Mouse (Mus musculus) CH12.LX (cell line): ENCODE results near the gene Timm23. TPM values are rescaled to one million over a fixed set of nuclear protein-coding genes. Genes with fewer than 3 reads are reported as not detected.

ENCODE experiments used
- DNase-seq: peaks from one replicate; pipeline ENCODE4 v3.0.0-alpha.2; 2013; ENCODE audit errors: extremely low read depth
- H3K27ac ChIP-seq: 2 replicates; pipeline ENCODE4 v1.5.1; 2012; ENCODE audit warnings: low read depth, mild to moderate bottlenecking, control low read depth, moderate library complexity; ENCODE audit not compliant: insufficient read depth
- H3K27me3 ChIP-seq: replicated peaks from 2 replicates; pipeline ENCODE3; 2012; ENCODE audit warnings: inconsistent platforms
- H3K36me3 ChIP-seq, 2 experiments: replicated peaks in 1 of 2; 2 replicates each; pipeline versions ENCODE3 to v1.6.1; 2012; ENCODE audit warnings: inconsistent platforms in 1 of 2, low read length in 1 of 2, mild to moderate bottlenecking in 1 of 2, mixed read lengths in 1 of 2, moderate library complexity in 1 of 2; ENCODE audit not compliant: control insufficient read depth in 1 of 2, insufficient read depth in 1 of 2
- H3K4me1 ChIP-seq, 2 experiments: 2 replicates each; pipeline ENCODE4 v1.6.1; 2012; ENCODE audit warnings: inconsistent platforms in 1 of 2, moderate library complexity in 1 of 2; ENCODE audit not compliant: insufficient read depth in 2 of 2, control insufficient read depth in 1 of 2
- H3K4me2 ChIP-seq: 2 replicates; pipeline ENCODE4 v1.6.1; 2012; ENCODE audit warnings: low read depth, mild to moderate bottlenecking, control low read depth; ENCODE audit not compliant: poor library complexity, insufficient read depth, severe bottlenecking
- H3K4me3 ChIP-seq, 3 experiments: fragments of 150-350 bp in 1 of 3; sonication (generic) in 1 of 3; replicated peaks in 1 of 3; 2 replicates each; pipeline versions ENCODE3 to v1.5.1; 2011 to 2012; ENCODE audit warnings: low read depth in 2 of 3, low read length in 2 of 3, mild to moderate bottlenecking in 2 of 3, moderate library complexity in 2 of 3, control low read depth in 1 of 3, improper control_type of control experiment in 1 of 3, inconsistent platforms in 1 of 3, mixed read lengths in 1 of 3; ENCODE audit not compliant: poor library complexity in 1 of 3
- H3K79me2 ChIP-seq: replicated peaks from 2 replicates; pipeline ENCODE4 v1.6.1; 2012; ENCODE audit warnings: mild to moderate bottlenecking, moderate library complexity; ENCODE audit not compliant: control insufficient read depth, poor library complexity, insufficient read depth, severe bottlenecking; ENCODE audit errors: extremely low read depth
- H3K9ac ChIP-seq: 2 replicates; pipeline ENCODE4 v1.6.1; 2012; ENCODE audit warnings: low read depth, mild to moderate bottlenecking, control low read depth, moderate library complexity; ENCODE audit not compliant: insufficient read depth
- H3K9me3 ChIP-seq: replicated peaks from 2 replicates; pipeline ENCODE3; 2012; ENCODE audit warnings: low read length, inconsistent platforms, mixed read lengths
- BHLHE40 ChIP-seq: IDR thresholded peaks from 2 replicates; pipeline ENCODE4 v1.6.1; 2011; ENCODE audit warnings: mild to moderate bottlenecking, low read depth, low read length, improper control_type of control experiment
- CHD2 ChIP-seq: IDR thresholded peaks from 2 replicates; pipeline ENCODE4 v1.6.1; 2011; ENCODE audit warnings: low read length, improper control_type of control experiment
- CTCF ChIP-seq, 2 experiments: IDR thresholded peaks in 1 of 2; conservative IDR thresholded peaks in 1 of 2; 2 replicates each; pipeline ENCODE4 v1.5.1; 2011 to 2012; ENCODE audit warnings: low read depth in 2 of 2, low read length in 2 of 2, improper control_type of control experiment in 1 of 2, inconsistent platforms in 1 of 2, mild to moderate bottlenecking in 1 of 2, moderate library complexity in 1 of 2
- E2F4 ChIP-seq: IDR thresholded peaks from 2 replicates; pipeline ENCODE4 v1.6.1; 2011; ENCODE audit warnings: low read depth, low read length, improper control_type of control experiment; ENCODE audit not compliant: insufficient replicate concordance
- GABPA ChIP-seq: IDR thresholded peaks from 2 replicates; pipeline ENCODE4 v1.6.1; 2012; ENCODE audit warnings: low read depth, low read length, improper control_type of control experiment, inconsistent platforms; ENCODE audit not compliant: insufficient replicate concordance
- IRF4 ChIP-seq: IDR thresholded peaks from 2 replicates; pipeline ENCODE4 v1.6.1; 2014; ENCODE audit warnings: low read depth, mild to moderate bottlenecking, inconsistent platforms, low read length, improper control_type of control experiment
- MAFK ChIP-seq: IDR thresholded peaks from 2 replicates; pipeline ENCODE4 v1.6.1; 2011; ENCODE audit warnings: low read length, improper control_type of control experiment; ENCODE audit not compliant: insufficient replicate concordance
- MAX ChIP-seq: IDR thresholded peaks from 2 replicates; pipeline ENCODE4 v1.6.1; 2011; ENCODE audit warnings: low read length, improper control_type of control experiment
- MEF2A ChIP-seq: IDR thresholded peaks from 2 replicates; pipeline ENCODE4 v1.6.1; 2014; ENCODE audit warnings: low read depth, mild to moderate bottlenecking, inconsistent platforms, low read length, improper control_type of control experiment, borderline replicate concordance
- MXI1 ChIP-seq: IDR thresholded peaks from 2 replicates; pipeline ENCODE4 v1.6.1; 2011; ENCODE audit warnings: mild to moderate bottlenecking, low read depth, low read length, improper control_type of control experiment
- MYC ChIP-seq: IDR thresholded peaks from 2 replicates; pipeline ENCODE4 v1.6.1; 2011; ENCODE audit warnings: low read depth, mild to moderate bottlenecking, improper control_type of control experiment, low read length
- NELFE ChIP-seq: IDR thresholded peaks from 2 replicates; pipeline ENCODE4 v1.6.1; 2011; ENCODE audit warnings: low read depth, low read length, improper control_type of control experiment
- NRF1 ChIP-seq: IDR thresholded peaks from 2 replicates; pipeline ENCODE4 v1.6.1; 2014; ENCODE audit warnings: low read depth, mild to moderate bottlenecking, inconsistent platforms, low read length, improper control_type of control experiment, moderate library complexity
- POLR2A ChIP-seq: IDR thresholded peaks from 2 replicates; pipeline ENCODE4 v1.6.1; 2011; ENCODE audit warnings: low read depth, mild to moderate bottlenecking, improper control_type of control experiment, low read length
- POLR2AphosphoS2 ChIP-seq: IDR thresholded peaks from 2 replicates; pipeline ENCODE4 v1.6.1; 2011; ENCODE audit warnings: low read depth, low read length, improper control_type of control experiment
- RAD21 ChIP-seq: IDR thresholded peaks from 2 replicates; pipeline ENCODE4 v1.6.1; 2011; ENCODE audit warnings: low read depth, mild to moderate bottlenecking, low read length, improper control_type of control experiment, moderate library complexity
- SIN3A ChIP-seq: IDR thresholded peaks from 2 replicates; pipeline ENCODE4 v1.6.1; 2012; ENCODE audit warnings: low read length, improper control_type of control experiment, inconsistent platforms
- TBP ChIP-seq: conservative IDR thresholded peaks from 2 replicates; pipeline ENCODE4 v1.6.1; 2011; ENCODE audit warnings: low read depth, low read length, improper control_type of control experiment
- TCF12 ChIP-seq: IDR thresholded peaks from 2 replicates; pipeline ENCODE4 v1.6.1; 2014; ENCODE audit warnings: low read depth, mild to moderate bottlenecking, inconsistent platforms, low read length, improper control_type of control experiment
- UBTF ChIP-seq: IDR thresholded peaks from 2 replicates; pipeline ENCODE4 v1.6.1; 2012; ENCODE audit warnings: low read depth, mild to moderate bottlenecking, inconsistent platforms, low read length, improper control_type of control experiment, moderate library complexity
- USF2 ChIP-seq: conservative IDR thresholded peaks from 2 replicates; pipeline ENCODE4 v1.6.1; 2011; ENCODE audit warnings: low read depth, low read length, improper control_type of control experiment
- ZKSCAN1 ChIP-seq: IDR thresholded peaks from 2 replicates; pipeline ENCODE4 v1.6.1; 2012; ENCODE audit warnings: low read depth, inconsistent platforms, low read length, improper control_type of control experiment, borderline replicate concordance
- ZMIZ1 ChIP-seq: IDR thresholded peaks from 2 replicates; pipeline ENCODE4 v1.6.1; 2012; ENCODE audit warnings: low read depth, mild to moderate bottlenecking, inconsistent platforms, low read length, improper control_type of control experiment
- ZNF384 ChIP-seq: IDR thresholded peaks from 2 replicates; pipeline ENCODE4 v1.6.1; 2012; ENCODE audit warnings: low read depth, low read length, improper control_type of control experiment, inconsistent platforms
- dilution Hi-C: fragments of 300-500 bp; cut with MboI; formaldehyde crosslinking; loops from 2 replicates; pipeline ENCODE4 v1.14.3; 2020; ENCODE audit warnings: low sequenced_read_pairs; ENCODE audit not compliant: extremely low pct_unique_long_range_greater_than_20kb, extremely low pct_ligation_motif_present
- in situ Hi-C: fragments of 300-500 bp; cut with MboI; formaldehyde crosslinking; loops from 3 replicates; pipeline ENCODE4 v1.14.3; 2019; ENCODE audit warnings: low sequenced_read_pairs, low pct_ligation_motif_present, low pct_unique_long_range_greater_than_20kb, mixed read lengths
- polyA plus RNA-seq: library from polyadenylated mRNA; unstranded; fragments of >175 nt; gene quantifications from 2 replicates; pipeline ENCODE4 v1.2.1, GENCODE M21; 2012; ENCODE audit warnings: low read depth; ENCODE audit not compliant: insufficient read length
- total RNA-seq, 2 experiments: library from RNA; depleted of rRNA; stranded (reverse); fragments of 300-350 nt in 1 of 2; fragments of >200 nt in 1 of 2; gene quantifications; 2 replicates each; pipeline ENCODE4 v1.2.3; 2012 to 2014

Timm23 gene
- total and polyA plus RNA-seq, 3 experiments, result 285 to 558 (median 495) TPM

DNA sequence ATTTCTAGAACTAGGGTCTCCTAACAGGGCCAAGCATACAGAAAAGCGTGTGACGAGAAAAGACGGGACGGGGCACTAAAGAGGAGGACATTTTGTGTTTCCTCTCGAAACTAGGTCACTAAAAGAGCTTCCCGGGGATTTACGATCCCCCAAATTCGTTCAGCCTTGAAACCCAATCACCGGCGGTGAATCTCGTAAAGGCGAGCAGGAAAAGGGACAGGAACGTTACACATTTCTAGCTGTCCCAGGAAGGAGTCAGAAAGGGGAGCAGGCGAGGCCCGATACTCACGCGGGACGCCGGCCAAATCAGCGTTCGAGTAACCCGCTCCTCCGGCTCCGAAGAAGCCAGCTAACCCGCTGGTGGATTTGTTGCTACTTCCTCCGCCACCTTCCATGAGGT lies 344 bp downstream of the Timm23 start:
- Histone ChIP-seq H3K36me3 (peaks cover 21 to 46% of the 10 kb centered on the region in 2 experiments), H3K9me3 (peaks cover 7% of the 10 kb centered on the region), H3K9ac (peak overlapping the region; percentile 66), H3K79me2 (peaks cover 67% of the 10 kb centered on the region), H3K4me3 (peak overlapping the region; percentile 87 to 98 (median 94)), H3K4me2 (peak overlapping the region; percentile 98; the same call in 1 of the 2 replicates), H3K27me3 (no peaks in the 10 kb centered on the region)
- dilution Hi-C loops, result no loop called here
- DNase-seq, result peak; percentile 28
- TF ChIP-seq GABPA (no peak), MAX (peak; percentile 63; the same call in 1 of the 2 replicates), TCF12 (no peak), NRF1 (no peak), UBTF (no peak), MEF2A (no peak), MAFK (no peak), CTCF (conservative IDR thresholded peaks at IDR 0.05 in 1 of 2, IDR thresholded peaks at IDR 0.05 in 1 of 2; ENCODE audit: low read depth in 2 of 2, low read length in 2 of 2) (no peak), E2F4 (no peak), SIN3A (no peak), BHLHE40 (0 out of 2 replicates have a peak, but pooled peaks have one; percentile 4), IRF4 (no peak), MXI1 (peak; percentile 86; the same call in 1 of the 2 replicates), POLR2A (no peak), CHD2 (no peak), POLR2AphosphoS2 (no peak), ZKSCAN1 (no peak), TBP (0 out of 2 replicates have a peak, but pooled peaks have one; percentile 16), ZNF384 (no peak), USF2 (no peak), RAD21 (no peak), NELFE (no peak), ZMIZ1 (no peak), MYC (0 out of 2 replicates have a peak, but pooled peaks have one; percentile 73)
- TF ChIP-seq, all 38 proteins: peak for 5
- in situ Hi-C loops, result no loop called here
- Histone ChIP-seq H3K4me1 (peaks cover 9 to 28% of the 10 kb centered on the region in 2 experiments), H3K27ac (no peak overlapping the region)
